Mouse (Mus musculus) midbrain, embryonic 10.5 days (tissue): ENCODE results near the gene Tmub1. TPM values are rescaled to one million over a fixed set of nuclear protein-coding genes. Genes with fewer than 3 reads are reported as not detected.

Experiments used
- DNase-seq: peaks from one replicate; pipeline ENCODE4 v3.0.0-alpha.2; 2017; ENCODE audit warnings: low spot score
- H3K27ac ChIP-seq: fragments of 300-500 bp; sonication (generic); replicated peaks from 2 replicates; pipeline ENCODE4 v1.5.1; 2016; ENCODE audit warnings: mild to moderate bottlenecking
- H3K27me3 ChIP-seq: fragments of 300-500 bp; sonication (generic); 2 replicates; pipeline ENCODE4 v1.6.1; 2016; ENCODE audit warnings: low read depth, mild to moderate bottlenecking; ENCODE audit not compliant: poor library complexity, severe bottlenecking
- H3K36me3 ChIP-seq: fragments of 300-500 bp; sonication (generic); 2 replicates; pipeline ENCODE4 v1.6.1; 2016; ENCODE audit warnings: mild to moderate bottlenecking, moderate library complexity
- H3K4me1 ChIP-seq: fragments of 300-500 bp; sonication (generic); 2 replicates; pipeline ENCODE4 v1.6.1; 2016
- H3K4me3 ChIP-seq: fragments of 300-500 bp; sonication (generic); 2 replicates; pipeline ENCODE4 v1.5.1; 2016; ENCODE audit warnings: mild to moderate bottlenecking, moderate library complexity
- H3K9me3 ChIP-seq: fragments of 300-500 bp; sonication (generic); replicated peaks from 2 replicates; pipeline ENCODE4 v1.6.1; 2016; ENCODE audit warnings: mild to moderate bottlenecking
- WGBS: fragments of 180-500 bp; shearing (Covaris S2); methylation state at CpG from one replicate; pipeline ENCODE4 v1.1.7; 2016; 5-methylcytosine and 5-hydroxymethylcytosine counted together
- polyA plus RNA-seq: library from polyadenylated mRNA; unstranded; fragments of >200 nt; fragmentation: Nextera tagmentation; extraction: Ambion mirVana; gene quantifications from 2 replicates; pipeline ENCODE4 v1.2.1, GENCODE M21; 2016

The Tmub1 gene
- polyA plus RNA-seq, 1 experiment from 2014 or later, result 30.9 TPM

DNA sequence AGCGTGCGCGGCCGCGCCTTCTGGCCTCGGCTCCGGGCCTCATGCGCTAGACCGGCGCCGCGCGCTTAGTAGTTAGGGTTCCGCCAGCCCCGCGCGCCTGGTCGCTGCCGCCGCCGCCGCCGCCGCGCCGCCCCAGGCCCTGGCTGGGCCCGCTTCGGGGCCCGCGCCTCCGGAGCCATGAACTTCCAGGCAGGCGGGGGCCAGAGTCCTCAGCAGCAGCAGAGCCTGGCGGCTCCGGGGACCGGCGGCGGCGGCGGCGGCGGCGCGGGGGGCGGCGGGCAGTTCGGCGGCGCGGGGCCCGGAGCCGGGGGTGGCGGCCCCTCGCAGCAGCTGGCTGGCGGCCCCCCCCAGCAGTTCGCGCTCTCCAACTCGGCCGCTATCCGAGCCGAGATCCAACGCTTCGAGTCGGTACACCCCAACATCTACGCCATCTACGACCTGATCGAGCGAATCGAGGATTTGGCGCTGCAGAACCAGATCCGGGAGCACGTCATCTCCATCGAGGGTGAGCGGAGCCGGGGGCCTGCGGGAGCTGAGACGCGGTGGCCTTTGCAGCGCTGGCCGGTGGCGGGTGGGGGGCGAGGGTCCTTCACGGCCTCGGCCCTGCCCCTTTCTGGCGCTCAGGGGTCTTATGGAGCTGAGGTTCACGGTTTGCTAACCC lies 4.5 kb upstream of the Tmub1 start, which contains the start of gene Agap3:
Agap3 (plus strand) TSS at position 148 of the 661 bp plus-strand sequence.
- under 1% methylated on average over 85 of the region's 85 CpGs for WGBS
- DNase-seq, result peak; percentile 62
- peak within 1 kb of the TSS; percentile 85 for H3K4me3 ChIP-seq
- H3K27ac ChIP-seq, result peak within 1 kb of the TSS; percentile 95
- no peaks in the 10 kb centered on the region for H3K9me3 ChIP-seq
- peaks cover 21% of the 10 kb centered on the region for H3K36me3 ChIP-seq
- H3K27me3 ChIP-seq, result peaks cover 25% of the 10 kb centered on the region
- H3K4me1 ChIP-seq, result peaks cover 61% of the 10 kb centered on the region

GRCm38 (mm10) chr5:24451264-24452029 lies 3.8 kb upstream of the Tmub1 start:
- Histone ChIP-seq H3K9me3 (no peaks in the 10 kb centered on the region), H3K4me3 (peak overlapping the region; percentile 85), H3K27me3 (peaks cover 25% of the 10 kb centered on the region), H3K36me3 (peaks cover 16% of the 10 kb centered on the region), H3K27ac (peak overlapping the region; percentile 95), H3K4me1 (peaks cover 65% of the 10 kb centered on the region)
- peak; percentile 89 for DNase-seq
- 2% methylated on average over 60 of the region's 66 CpGs for WGBS

- Histone ChIP-seq H3K9me3 (no peaks in the 10 kb centered on the region), H3K27ac (no peak overlapping the region), H3K27me3 (peaks cover 25% of the 10 kb centered on the region), H3K4me3 (peak overlapping the region; percentile 79; the same call in 1 of the 2 replicates), H3K4me1 (peaks cover 57% of the 10 kb centered on the region), H3K36me3 (peaks cover 24% of the 10 kb centered on the region)
- 91% methylated on average over 7 of the region's 7 CpGs for WGBS
- no peak for DNase-seq
Measured at GRCm38 (mm10) chr5:24446630-24447029, 1.0 kb downstream of the Tmub1 start.

GRCm38 (mm10) chr5:24445428-24446080 lies 2.1 kb downstream of the Tmub1 start:
- Histone ChIP-seq H3K9me3 (no peaks in the 10 kb centered on the region), H3K27me3 (peaks cover 20% of the 10 kb centered on the region), H3K4me1 (peaks cover 49% of the 10 kb centered on the region), H3K36me3 (peaks cover 35% of the 10 kb centered on the region), H3K27ac (peak overlapping the region; percentile 97), H3K4me3 (peak overlapping the region; percentile 96)
- DNase-seq, result no peak
- 58% methylated on average over 20 of the region's 20 CpGs for WGBS

- Histone ChIP-seq H3K9me3 (no peaks in the 10 kb centered on the region), H3K4me3 (peak within 1 kb of the TSS; percentile 96), H3K36me3 (peaks cover 41% of the 10 kb centered on the region), H3K27ac (peak within 1 kb of the TSS; percentile 97), H3K27me3 (peaks cover 17% of the 10 kb centered on the region), H3K4me1 (peaks cover 49% of the 10 kb centered on the region)
- WGBS, result 0% methylated on average over 60 of the region's 60 CpGs
- peak; percentile 93 for DNase-seq
Measured at GRCm38 (mm10) chr5:24444746-24445427, 2.8 kb downstream of the Tmub1 start, which contains the start of gene Fastk. TSS of gene Fastk (minus strand) at chr5:24445287.

DNA sequence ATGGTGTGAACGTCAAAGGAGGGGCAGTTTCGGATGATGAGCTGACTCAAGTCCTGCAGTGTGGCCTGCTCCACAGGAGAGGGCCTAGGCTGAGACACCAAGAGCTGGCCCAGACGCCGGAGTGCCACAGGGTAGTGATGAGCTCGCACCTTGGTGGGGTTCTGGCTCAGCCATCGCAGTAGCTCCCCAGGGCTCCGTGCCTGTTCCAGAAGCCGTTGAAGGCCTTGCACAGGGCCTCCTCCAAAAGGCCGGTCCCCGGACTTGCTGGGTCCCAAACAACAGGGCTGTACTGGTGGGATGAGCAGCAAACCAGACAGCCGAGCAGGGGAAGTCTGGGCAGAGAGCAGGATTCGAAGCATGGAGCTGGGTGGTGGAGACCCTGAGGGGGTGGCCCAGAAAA lies 3.7 kb downstream of the Tmub1 start:
- Histone ChIP-seq H3K36me3 (peaks cover 51% of the 10 kb centered on the region), H3K4me1 (peaks cover 49% of the 10 kb centered on the region), H3K27ac (peak overlapping the region; percentile 97), H3K4me3 (peak overlapping the region; percentile 96), H3K27me3 (peaks cover 7% of the 10 kb centered on the region), H3K9me3 (no peaks in the 10 kb centered on the region)
- no peak for DNase-seq
- 89% methylated on average over 12 of the region's 12 CpGs for WGBS

DNA sequence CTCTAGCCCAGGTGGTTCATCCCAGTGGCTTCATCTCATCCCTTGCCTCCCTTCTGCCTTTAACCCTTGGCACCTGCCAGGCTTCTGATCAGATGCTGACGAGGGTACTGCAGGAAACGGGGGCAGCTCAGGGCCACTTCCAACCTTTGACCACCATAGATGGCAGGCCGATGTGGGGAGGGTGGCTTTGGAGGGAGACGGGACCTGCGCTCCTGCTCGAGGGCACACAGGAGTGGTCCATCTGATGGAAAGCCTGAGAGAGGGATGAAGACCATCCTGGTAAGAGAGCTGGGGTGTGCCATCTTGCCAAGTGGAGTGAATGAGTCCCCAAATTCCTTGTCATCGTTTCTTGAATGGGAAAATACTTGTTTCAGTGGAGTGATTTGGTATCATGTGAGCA lies 4.5 kb downstream of the Tmub1 start:
- Histone ChIP-seq H3K27me3 (0 out of 2 replicates have a peak, but pooled peaks cover under 1% of the 10 kb centered on the region), H3K9me3 (no peaks in the 10 kb centered on the region), H3K4me1 (peaks cover 49% of the 10 kb centered on the region), H3K36me3 (peaks cover 58% of the 10 kb centered on the region), H3K4me3 (0 out of 2 replicates have a peak overlapping the region, but pooled peaks have one; percentile 3), H3K27ac (no peak overlapping the region)
- 92% methylated on average over 7 of the region's 7 CpGs for WGBS
- no peak for DNase-seq

- H3K36me3 ChIP-seq, result peaks cover 66% of the 10 kb centered on the region
- DNase-seq, result no peak
- 94% methylated on average over 9 of the region's 9 CpGs for WGBS
Measured at GRCm38 (mm10) chr5:24442029-24442428, 5.6 kb downstream of the Tmub1 start.

GRCm38 (mm10) chr5:24441187-24441586 lies 6.5 kb downstream of the Tmub1 start:
- H3K27ac ChIP-seq, result no peak overlapping the region
- no peak overlapping the region for H3K4me3 ChIP-seq
- DNase-seq, result no peak
- H3K27me3 ChIP-seq, result no peaks in the 10 kb centered on the region
- 97% methylated on average over 8 of the region's 8 CpGs for WGBS
- peaks cover 29% of the 10 kb centered on the region for H3K4me1 ChIP-seq
- peaks cover 75% of the 10 kb centered on the region for H3K36me3 ChIP-seq
- H3K9me3 ChIP-seq, result no peaks in the 10 kb centered on the region

More at GRCm38 (mm10) chr5:24442029-24442428, 5.6 kb downstream of the Tmub1 start:
- H3K27ac ChIP-seq, result no peak overlapping the region
- H3K4me3 ChIP-seq, result no peak overlapping the region
- H3K4me1 ChIP-seq, result peaks cover 37% of the 10 kb centered on the region
- H3K9me3 ChIP-seq, result no peaks in the 10 kb centered on the region
- H3K27me3 ChIP-seq, result no peaks in the 10 kb centered on the region

- DNase-seq, result no peak
- H3K4me3 ChIP-seq, result no peak overlapping the region
- peaks cover 96% of the 10 kb centered on the region for H3K36me3 ChIP-seq
- H3K4me1 ChIP-seq, result peaks cover 5% of the 10 kb centered on the region
- WGBS, result 89% methylated on average over 8 of the region's 8 CpGs
- no peaks in the 10 kb centered on the region for H3K9me3 ChIP-seq
- no peak overlapping the region for H3K27ac ChIP-seq
- 0 out of 2 replicates have a peak, but pooled peaks cover 3% of the 10 kb centered on the region for H3K27me3 ChIP-seq
Measured at GRCm38 (mm10) chr5:24433993-24434392, 13.7 kb downstream of the Tmub1 start.

DNA sequence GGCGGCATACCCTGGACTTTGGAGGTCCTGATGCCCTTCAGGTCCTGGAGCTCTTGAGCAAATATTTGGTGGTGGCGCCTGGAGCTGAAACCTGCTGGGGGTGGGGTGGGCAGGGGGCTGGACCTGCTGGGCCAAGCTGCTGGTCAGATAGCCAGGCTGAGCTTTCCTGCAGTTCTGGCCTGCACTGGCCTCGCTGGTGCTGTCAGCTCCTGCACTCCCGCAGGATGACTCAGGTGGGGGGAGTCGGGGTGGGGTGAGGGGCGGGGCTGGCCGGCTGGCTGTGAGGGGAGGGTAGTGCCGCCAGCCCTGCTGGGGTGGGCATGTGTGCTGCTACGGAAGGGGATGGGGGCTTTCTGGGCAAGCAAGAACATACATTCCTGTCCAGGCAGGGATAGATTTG lies 19.1 kb downstream of the Tmub1 start:
- DNase-seq, result no peak
- 9% methylated on average over 9 of the region's 9 CpGs for WGBS
- peak overlapping the region; percentile 65; the same call in 1 of the 2 replicates for H3K27ac ChIP-seq
- peaks cover 29% of the 10 kb centered on the region for H3K27me3 ChIP-seq
- H3K4me3 ChIP-seq, result peak overlapping the region; percentile 76
- peaks cover 58% of the 10 kb centered on the region for H3K4me1 ChIP-seq
- no peaks in the 10 kb centered on the region for H3K9me3 ChIP-seq
- peaks cover 46% of the 10 kb centered on the region for H3K36me3 ChIP-seq

- Histone ChIP-seq H3K36me3 (peaks cover 40% of the 10 kb centered on the region), H3K4me1 (peaks cover 59% of the 10 kb centered on the region), H3K27ac (peak overlapping the region; percentile 65; the same call in 1 of the 2 replicates), H3K4me3 (peak overlapping the region; percentile 76), H3K27me3 (peaks cover 29% of the 10 kb centered on the region), H3K9me3 (no peaks in the 10 kb centered on the region)
- 4% methylated on average over 15 of the region's 15 CpGs for WGBS
- DNase-seq, result peak; percentile 42
Measured at GRCm38 (mm10) chr5:24427981-24428402, 19.7 kb downstream of the Tmub1 start.
